Mouse (Mus musculus): Measurements from ENCODE around the gene Cep112. TPM values are rescaled to one million over a fixed set of nuclear protein-coding genes. Genes with fewer than 3 reads are reported as not detected.
A peak's percentile ranks its signal among the peaks of the same experiment; 100 is the strongest.

Cep112 gene
- polyA plus RNA-seq, 1 experiment from 2014 or later: 28.7 TPM

DNA sequence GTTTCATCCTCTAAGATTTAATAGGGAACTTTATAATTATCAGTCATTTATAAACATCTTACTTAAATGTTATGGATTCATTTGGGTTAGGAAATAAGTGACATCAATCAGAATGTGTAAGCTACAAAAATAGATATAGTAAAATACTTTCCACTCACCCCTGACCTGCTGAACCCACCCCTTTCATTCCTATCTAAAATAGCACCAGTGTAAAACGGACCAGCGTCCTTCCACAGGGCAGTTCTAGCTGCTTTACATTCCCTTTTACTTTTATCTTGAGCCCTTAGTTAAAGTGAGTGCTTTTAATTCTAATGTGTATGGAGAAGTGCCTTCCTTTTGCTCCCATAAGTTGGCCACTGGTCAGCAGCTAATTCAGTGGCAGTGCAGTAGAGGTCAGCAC is 230.6 kb downstream of the Cep112 start:
- WGBS: 90% methylated on average over 2 of the region's 2 CpGs
- H3K36me3 ChIP-seq (ENCODE audit: control insufficient read depth, insufficient read depth, low read length): no peaks in the 10 kb centered on the region

GRCm38 (mm10) chr11:108682014-108682413 is 257.0 kb downstream of the Cep112 start:
- Histone ChIP-seq H3K4me1 (ENCODE audit: control insufficient read depth, insufficient read depth, low read length) (no peaks in the 10 kb centered on the region), H3K9ac (replicated peaks; ENCODE audit: low read length) (no peak overlapping the region), H3K36me3 (ENCODE audit: control insufficient read depth, insufficient read depth, low read length) (no peaks in the 10 kb centered on the region), H3K27ac (replicated peaks; ENCODE audit: low read depth, low read length) (no peak overlapping the region), H3K9me3 (ENCODE audit: control insufficient read depth, low read length) (no peaks in the 10 kb centered on the region), H3K27me3 (ENCODE audit: control insufficient read depth, insufficient read depth, low read length) (no peaks in the 10 kb centered on the region), H3K4me3 (replicated peaks; ENCODE audit: low read depth, low read length) (no peak overlapping the region), H3K4me2 (ENCODE audit: low read length) (no peak overlapping the region)
- DNase-seq (no peak), ATAC-seq (ENCODE audit: low FRiP score, low TSS enrichment) (no peak)
- WGBS: 93% methylated on average over 3 of the region's 3 CpGs

More for the DNA sequence above, 230.6 kb downstream of the Cep112 start:
- Histone ChIP-seq H3K9ac (replicated peaks; ENCODE audit: low read length) (no peak overlapping the region), H3K27ac (replicated peaks; ENCODE audit: low read depth, low read length) (no peak overlapping the region), H3K27me3 (ENCODE audit: control insufficient read depth, insufficient read depth, low read length) (no peaks in the 10 kb centered on the region), H3K9me3 (ENCODE audit: control insufficient read depth, low read length) (no peaks in the 10 kb centered on the region), H3K4me3 (replicated peaks; ENCODE audit: low read depth, low read length) (no peak overlapping the region), H3K4me1 (ENCODE audit: control insufficient read depth, insufficient read depth, low read length) (no peaks in the 10 kb centered on the region), H3K4me2 (ENCODE audit: low read length) (no peak overlapping the region)
- ATAC-seq (ENCODE audit: low FRiP score, low TSS enrichment) (no peak), DNase-seq (no peak)

DNA sequence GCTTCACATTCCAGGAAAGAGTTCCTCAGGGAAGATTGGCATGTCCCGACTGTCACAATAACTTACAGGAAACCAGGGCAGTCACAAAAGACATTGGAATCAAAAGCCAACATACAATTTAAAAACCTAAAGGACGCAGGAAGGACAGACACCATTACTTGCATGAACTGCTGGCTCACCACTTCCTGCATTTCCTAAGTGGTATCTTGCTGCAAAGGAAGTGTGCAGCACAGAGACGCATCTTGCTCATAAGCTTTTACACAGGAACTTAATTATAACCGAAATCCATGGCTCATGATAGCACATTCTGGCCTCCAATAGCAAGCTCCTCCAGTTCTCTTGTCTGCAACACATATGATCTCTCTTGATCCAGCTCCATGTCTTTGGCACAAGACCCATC is 271.6 kb downstream of the Cep112 start:
- DNase-seq: no peak
- 93% methylated on average over 4 of the region's 4 CpGs for WGBS

GRCm38 (mm10) chr11:108752301-108752700 is 327.3 kb downstream of the Cep112 start:
- WGBS: 32% methylated on average over 7 of the region's 7 CpGs
- peak overlapping the region; percentile 50; the same call in 1 of the 2 replicates for H3K27ac ChIP-seq (replicated peaks; ENCODE audit: low read depth, low read length)
- no peak overlapping the region for H3K9ac ChIP-seq (replicated peaks; ENCODE audit: low read length)
- H3K4me2 ChIP-seq (ENCODE audit: low read length): 0 out of 2 replicates have a peak overlapping the region, but pooled peaks have one; percentile 0
- DNase-seq: peak; percentile 83
- no peaks in the 10 kb centered on the region for H3K27me3 ChIP-seq (ENCODE audit: control insufficient read depth, insufficient read depth, low read length)
- H3K4me1 ChIP-seq (ENCODE audit: control insufficient read depth, insufficient read depth, low read length): peaks cover 12% of the 10 kb centered on the region
- no peaks in the 10 kb centered on the region for H3K36me3 ChIP-seq (ENCODE audit: control insufficient read depth, insufficient read depth, low read length)
- H3K4me3 ChIP-seq (replicated peaks; ENCODE audit: low read depth, low read length): no peak overlapping the region
- H3K9me3 ChIP-seq (ENCODE audit: control insufficient read depth, low read length): no peaks in the 10 kb centered on the region
- no peak; the same call in 1 of the 2 replicates for ATAC-seq (ENCODE audit: low FRiP score, low TSS enrichment)

More for the DNA sequence above, 271.6 kb downstream of the Cep112 start:
- Histone ChIP-seq H3K9me3 (ENCODE audit: control insufficient read depth, low read length) (no peaks in the 10 kb centered on the region), H3K4me1 (ENCODE audit: control insufficient read depth, insufficient read depth, low read length) (no peaks in the 10 kb centered on the region), H3K4me2 (ENCODE audit: low read length) (no peak overlapping the region), H3K36me3 (ENCODE audit: control insufficient read depth, insufficient read depth, low read length) (no peaks in the 10 kb centered on the region), H3K27me3 (ENCODE audit: control insufficient read depth, insufficient read depth, low read length) (no peaks in the 10 kb centered on the region), H3K4me3 (replicated peaks; ENCODE audit: low read depth, low read length) (no peak overlapping the region), H3K27ac (replicated peaks; ENCODE audit: low read depth, low read length) (no peak overlapping the region), H3K9ac (replicated peaks; ENCODE audit: low read length) (no peak overlapping the region)
- ATAC-seq (ENCODE audit: low FRiP score, low TSS enrichment): no peak

- DNase-seq (no peak), ATAC-seq (ENCODE audit: low FRiP score, low TSS enrichment) (no peak)
- Histone ChIP-seq H3K27me3 (ENCODE audit: control insufficient read depth, insufficient read depth, low read length) (no peaks in the 10 kb centered on the region), H3K9me3 (ENCODE audit: control insufficient read depth, low read length) (no peaks in the 10 kb centered on the region), H3K36me3 (ENCODE audit: control insufficient read depth, insufficient read depth, low read length) (no peaks in the 10 kb centered on the region), H3K4me3 (replicated peaks; ENCODE audit: low read depth, low read length) (no peak overlapping the region), H3K9ac (replicated peaks; ENCODE audit: low read length) (no peak overlapping the region), H3K4me1 (ENCODE audit: control insufficient read depth, insufficient read depth, low read length) (peaks cover 12% of the 10 kb centered on the region), H3K4me2 (ENCODE audit: low read length) (no peak overlapping the region), H3K27ac (replicated peaks; ENCODE audit: low read depth, low read length) (no peak overlapping the region)
- WGBS: 91% methylated on average over 2 of the region's 2 CpGs
Observed at GRCm38 (mm10) chr11:108752765-108753164, 327.8 kb downstream of the Cep112 start.

DNA sequence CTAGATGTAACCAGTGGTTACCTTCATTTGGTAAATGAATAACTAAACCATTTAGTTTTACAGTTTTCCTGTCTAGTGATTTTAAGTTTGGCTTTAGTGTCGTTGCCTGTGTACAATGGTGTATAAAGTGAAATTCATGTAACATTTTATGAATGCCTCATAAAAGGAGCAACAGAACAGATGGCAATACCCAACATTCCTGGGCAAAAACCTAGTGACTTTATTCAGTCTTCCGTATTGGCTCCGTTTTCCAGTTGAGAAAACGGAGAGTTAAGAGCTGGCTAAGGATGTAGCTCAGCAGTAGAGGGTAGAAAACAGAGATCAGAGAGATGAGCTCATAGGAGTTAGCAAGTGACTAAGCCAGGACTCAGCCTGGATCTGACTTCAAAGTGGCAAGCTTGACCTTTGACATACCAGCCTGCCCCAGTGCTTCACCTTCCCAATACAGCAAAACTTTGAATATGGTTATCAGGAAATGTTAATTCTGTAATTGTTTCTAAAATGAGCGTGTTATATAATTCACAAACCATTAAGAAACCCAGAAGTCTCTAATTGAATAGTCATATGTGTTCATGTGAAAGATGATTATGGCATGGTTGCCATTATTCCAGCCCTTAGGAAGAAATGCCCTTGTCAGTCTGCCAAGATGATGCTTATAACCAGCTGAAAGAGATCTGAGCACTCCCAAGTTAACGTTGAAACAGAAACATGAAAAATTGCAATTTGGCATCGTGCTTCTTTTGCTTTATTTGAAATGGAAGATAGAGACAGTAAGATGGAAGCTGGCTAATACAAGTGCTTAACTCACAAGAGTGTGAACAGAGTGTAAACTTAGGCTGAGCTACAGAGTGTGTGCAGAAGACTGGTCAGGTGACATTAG is 328.6 kb downstream of the Cep112 start:
- ATAC-seq (ENCODE audit: low FRiP score, low TSS enrichment) (no peak), DNase-seq (no peak)

GRCm38 (mm10) chr11:108757211-108757610 is 332.2 kb downstream of the Cep112 start:
- H3K9me3 ChIP-seq (ENCODE audit: control insufficient read depth, low read length): no peaks in the 10 kb centered on the region
- DNase-seq (no peak), ATAC-seq (ENCODE audit: low FRiP score, low TSS enrichment) (no peak)
- no peaks in the 10 kb centered on the region for H3K27me3 ChIP-seq (ENCODE audit: control insufficient read depth, insufficient read depth, low read length)
- peaks cover 3% of the 10 kb centered on the region; the same call in 1 of the 2 replicates for H3K4me1 ChIP-seq (ENCODE audit: control insufficient read depth, insufficient read depth, low read length)
- peaks cover 4% of the 10 kb centered on the region; the same call in 1 of the 2 replicates for H3K36me3 ChIP-seq (ENCODE audit: control insufficient read depth, insufficient read depth, low read length)
- no peak overlapping the region for H3K27ac ChIP-seq (replicated peaks; ENCODE audit: low read depth, low read length)
- no peak overlapping the region for H3K4me3 ChIP-seq (replicated peaks; ENCODE audit: low read depth, low read length)
- WGBS: 96% methylated on average over 2 of the region's 2 CpGs
- no peak overlapping the region for H3K4me2 ChIP-seq (ENCODE audit: low read length)
- H3K9ac ChIP-seq (replicated peaks; ENCODE audit: low read length): no peak overlapping the region

More for the DNA sequence above, 328.6 kb downstream of the Cep112 start:
- Histone ChIP-seq H3K4me3 (replicated peaks; ENCODE audit: low read depth, low read length) (no peak overlapping the region), H3K9ac (replicated peaks; ENCODE audit: low read length) (no peak overlapping the region), H3K27ac (replicated peaks; ENCODE audit: low read depth, low read length) (no peak overlapping the region), H3K36me3 (ENCODE audit: control insufficient read depth, insufficient read depth, low read length) (no peaks in the 10 kb centered on the region), H3K9me3 (ENCODE audit: control insufficient read depth, low read length) (no peaks in the 10 kb centered on the region), H3K27me3 (ENCODE audit: control insufficient read depth, insufficient read depth, low read length) (no peaks in the 10 kb centered on the region), H3K4me1 (ENCODE audit: control insufficient read depth, insufficient read depth, low read length) (peaks cover 12% of the 10 kb centered on the region), H3K4me2 (ENCODE audit: low read length) (no peak overlapping the region)
- WGBS: 82% methylated on average over 7 of the region's 7 CpGs

DNA sequence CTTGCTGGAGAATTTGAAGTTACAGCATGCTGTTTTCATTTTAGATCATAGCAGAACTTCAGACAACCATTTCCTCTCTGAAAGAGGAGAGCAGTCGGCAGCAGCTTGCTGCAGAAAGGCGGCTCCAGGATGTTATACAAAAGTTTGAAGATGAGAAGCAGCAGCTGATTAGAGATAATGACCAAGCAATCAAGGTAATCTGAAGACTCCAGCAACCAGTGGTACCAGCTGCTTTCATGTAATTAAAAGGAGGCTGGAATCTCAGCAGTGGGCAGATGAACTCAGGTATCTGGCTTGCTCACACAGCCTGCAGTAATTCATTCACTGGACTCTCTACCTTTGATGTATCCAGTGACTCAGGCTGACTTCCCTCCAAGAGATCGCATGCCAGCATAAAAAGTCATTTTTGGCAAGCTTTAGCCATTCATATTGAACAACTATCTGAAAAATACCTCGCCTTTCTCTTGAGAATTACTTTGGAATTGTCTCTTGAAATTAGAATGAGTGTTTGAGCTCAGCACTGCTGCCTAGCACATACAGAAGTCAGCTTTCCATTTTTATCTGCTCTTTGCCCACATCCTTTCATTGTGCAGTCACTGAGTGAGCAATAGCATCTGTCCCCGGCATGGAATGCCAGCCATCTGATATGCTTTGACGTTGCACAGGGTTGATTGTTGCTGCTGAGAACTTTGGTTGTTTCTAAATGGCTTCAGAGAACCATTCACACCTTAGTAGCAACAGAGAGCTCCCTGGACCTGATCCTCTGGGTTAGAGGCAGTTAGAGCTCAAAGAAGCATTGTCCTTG is 332.8 kb downstream of the Cep112 start:
- WGBS: 74% methylated on average over 6 of the region's 6 CpGs
- ATAC-seq (ENCODE audit: low FRiP score, low TSS enrichment): no peak
- no peak for DNase-seq
- H3K9ac ChIP-seq (replicated peaks; ENCODE audit: low read length): no peak overlapping the region
- H3K27ac ChIP-seq (replicated peaks; ENCODE audit: low read depth, low read length): 0 out of 2 replicates have a peak overlapping the region, but pooled peaks have one; percentile 20
- H3K36me3 ChIP-seq (ENCODE audit: control insufficient read depth, insufficient read depth, low read length): peaks cover 4% of the 10 kb centered on the region; the same call in 1 of the 2 replicates
- no peaks in the 10 kb centered on the region for H3K27me3 ChIP-seq (ENCODE audit: control insufficient read depth, insufficient read depth, low read length)
- H3K4me1 ChIP-seq (ENCODE audit: control insufficient read depth, insufficient read depth, low read length): no peaks in the 10 kb centered on the region
- no peak overlapping the region for H3K4me2 ChIP-seq (ENCODE audit: low read length)
- no peaks in the 10 kb centered on the region for H3K9me3 ChIP-seq (ENCODE audit: control insufficient read depth, low read length)
- no peak overlapping the region for H3K4me3 ChIP-seq (replicated peaks; ENCODE audit: low read depth, low read length)

Data from midbrain, embryonic 14.5 days (tissue).